In genomic region chr14:78062484-78062883, GRCm38 (mm10) we compare ENCODE assay signal across 25 mouse cellular contexts. TPM values are rescaled to one million over a fixed set of nuclear protein-coding genes. Genes with fewer than 3 reads are reported as not detected.
A peak's percentile ranks its signal among the peaks of the same experiment; 100 is the strongest.
DNase-seq lines count a peak whose midpoint lies in the region; ATAC-seq and TF ChIP-seq lines count a peak whose summit lies in the region.
"Had no signal": no experiment of that assay in that cellular context is flagged by ENCODE, and none has a peak within 500 bp of the region (broad histone marks: within the 10 kb centered on the region; RNA-seq: fewer than 3 reads in every experiment).

No protein-coding gene starts in this region.

- no peak overlapping the region for H3K4me2 ChIP-seq in kidney, embryonic 14.5 days (replicated peaks; ENCODE audit: low read depth, low read length)
- no peak overlapping the region for H3K4me2 ChIP-seq in kidney, postnatal 0 days (ENCODE audit: low read length)
- no peak overlapping the region for H3K4me2 ChIP-seq in liver, embryonic 12.5 days
- H3K4me2 ChIP-seq: embryonic facial prominence, embryonic 15.5 days; hindbrain, embryonic 12.5 days had no signal

- ATAC-seq in kidney, embryonic 14.5 days (ENCODE audit: low FRiP score, low TSS enrichment) = peak; percentile 74
- 0 out of 2 replicates have a peak, but pooled peaks have one; percentile 54 for ATAC-seq in kidney, postnatal 0 days (replicated peaks; ENCODE audit: low FRiP score, low read depth)
- no peak for ATAC-seq in liver, embryonic 12.5 days
- ATAC-seq in inflammation-experienced regulatory T-cells, adult 6 months = no peak
- ATAC-seq: activated CD4-positive, CD25-positive, alpha-beta regulatory T cell, adult 4 months; forebrain, embryonic 14.5 days; Patski had no signal

- no peak overlapping the region for H3K27ac ChIP-seq in kidney, embryonic 14.5 days (ENCODE audit: low read depth, low read length)
- no peak overlapping the region for H3K27ac ChIP-seq in kidney, postnatal 0 days
- H3K27ac ChIP-seq in liver, embryonic 12.5 days = no peak overlapping the region
- H3K27ac ChIP-seq: embryonic facial prominence, embryonic 15.5 days; forebrain, embryonic 10.5 days; gastrocnemius, adult 2 months; heart, embryonic 10.5 days; hindbrain, embryonic 12.5 days had no signal

- no peaks in the 10 kb centered on the region for H3K27me3 ChIP-seq in kidney, embryonic 14.5 days (ENCODE audit: control insufficient read depth, insufficient read depth, low read length)
- H3K27me3 ChIP-seq in kidney, postnatal 0 days (ENCODE audit: insufficient read depth, low read length) = no peaks in the 10 kb centered on the region
- H3K27me3 ChIP-seq in liver, embryonic 12.5 days (replicated peaks) = no peaks in the 10 kb centered on the region
- H3K27me3 ChIP-seq: CH12.LX; embryonic facial prominence, embryonic 15.5 days; hindbrain, embryonic 12.5 days had no signal

- 41% methylated on average over 11 of the region's 11 CpGs for WGBS in kidney, embryonic 14.5 days
- WGBS in kidney, postnatal 0 days = 50% methylated on average over 11 of the region's 11 CpGs
- 77% methylated on average over 11 of the region's 11 CpGs for WGBS in liver, embryonic 12.5 days (ENCODE audit: insufficient replicate concordance)

- no peak overlapping the region for H3K9ac ChIP-seq in kidney, embryonic 14.5 days (ENCODE audit: low read depth, low read length)
- no peak overlapping the region for H3K9ac ChIP-seq in kidney, postnatal 0 days (ENCODE audit: low read depth, low read length)
- H3K9ac ChIP-seq in liver, embryonic 12.5 days = no peak overlapping the region
- H3K9ac ChIP-seq: embryonic facial prominence, embryonic 15.5 days; hindbrain, embryonic 12.5 days had no signal

- no peaks in the 10 kb centered on the region for H3K9me3 ChIP-seq in kidney, embryonic 14.5 days (ENCODE audit: control insufficient read depth, low read length)
- no peaks in the 10 kb centered on the region for H3K9me3 ChIP-seq in kidney, postnatal 0 days (replicated peaks; ENCODE audit: low read length)
- no peaks in the 10 kb centered on the region for H3K9me3 ChIP-seq in liver, embryonic 12.5 days (replicated peaks)
- H3K9me3 ChIP-seq: embryonic facial prominence, embryonic 15.5 days; forebrain, embryonic 10.5 days; heart, embryonic 10.5 days; hindbrain, embryonic 12.5 days had no signal

- no peak for TF ChIP-seq CTCF in kidney, postnatal 0 days (IDR thresholded peaks at IDR 0.05; ENCODE audit: low read depth)

- H3K36me3 ChIP-seq in kidney, embryonic 14.5 days (ENCODE audit: control insufficient read depth, insufficient read depth, low read length) = no peaks in the 10 kb centered on the region
- H3K36me3 ChIP-seq in kidney, postnatal 0 days (ENCODE audit: insufficient read depth, low read length) = no peaks in the 10 kb centered on the region
- H3K36me3 ChIP-seq in liver, embryonic 12.5 days = no peaks in the 10 kb centered on the region
- H3K36me3 ChIP-seq: embryonic facial prominence, embryonic 15.5 days; forebrain, embryonic 10.5 days; heart, embryonic 10.5 days; hindbrain, embryonic 12.5 days had no signal

- H3K4me1 ChIP-seq in kidney, embryonic 14.5 days (ENCODE audit: control insufficient read depth, insufficient read depth, low read length) = peaks cover 8% of the 10 kb centered on the region
- H3K4me1 ChIP-seq in kidney, postnatal 0 days (replicated peaks; ENCODE audit: insufficient read depth, low read length) = no peaks in the 10 kb centered on the region
- no peaks in the 10 kb centered on the region for H3K4me1 ChIP-seq in liver, embryonic 12.5 days
- H3K4me1 ChIP-seq: embryonic facial prominence, embryonic 15.5 days; forebrain, embryonic 10.5 days had no signal

- H3K4me3 ChIP-seq in kidney, embryonic 14.5 days (ENCODE audit: low read length) = no peak overlapping the region
- no peak overlapping the region for H3K4me3 ChIP-seq in kidney, postnatal 0 days (replicated peaks; ENCODE audit: low read depth, low read length)
- H3K4me3 ChIP-seq in liver, embryonic 12.5 days = no peak overlapping the region
- H3K4me3 ChIP-seq: embryonic facial prominence, embryonic 15.5 days; erythroblast, embryonic 14.5 days; forebrain, embryonic 10.5 days; gastrocnemius, adult 2 months; heart, embryonic 10.5 days; hindbrain, embryonic 12.5 days had no signal

- peak; percentile 3 for DNase-seq in kidney, adult 11 months
- DNase-seq in kidney, postnatal 10 days = no peak
- peak; percentile 65 for DNase-seq in kidney, postnatal 0 days (ENCODE audit: low spot score)
- peak; percentile 14 to 43 for DNase-seq in kidney, postnatal 4 days
- DNase-seq in urinary bladder, adult 18-20 months (ENCODE audit: low spot score in 2 of 2) = no peak
- DNase-seq: adrenal gland, postnatal 14 days; cerebellum, adult 18-20 months; embryo, embryonic 11 days; gastrocnemius, adult 2 months; gastrocnemius, postnatal 25 days; heart, postnatal 10 days; heart, postnatal 4 days had no signal

RNA-seq across cellular contexts. Expression of gene Fam216b, which starts 26.3 kb away (rescaled TPM):
- polyA plus RNA-seq in kidney, embryonic 14.5 days (2014; fragmentation: Nextera tagmentation; extraction: Ambion mirVana) = not detected in 2 replicates
- not detected in 2 replicates for polyA plus RNA-seq in kidney, postnatal 0 days (2015; fragmentation: Nextera tagmentation; extraction: Ambion mirVana)
- not detected in 2 replicates for polyA plus RNA-seq in liver, embryonic 12.5 days (2016; fragmentation: Nextera tagmentation; extraction: Ambion mirVana)
- polyA plus RNA-seq in inflammation-experienced regulatory T-cells, adult 6 months (2017; shearing (Covaris generic)) = not detected
- polyA plus RNA-seq: activated CD4-positive, CD25-positive, alpha-beta regulatory T cell, adult 4 months; embryonic facial prominence, embryonic 11.5 days; erythroblast, embryonic 14.5 days; forebrain, embryonic 10.5 days; heart, embryonic 10.5 days; hindbrain, embryonic 12.5 days; Patski had no signal

Comparison
In these comparisons a context has a peak if more than half of its experiments do, and no peak if none do; other contexts are left out.
1. DNase-seq: peak in kidney, adult 11 months (single experiment), kidney, postnatal 0 days (single experiment) and kidney, postnatal 4 days (2 of 2); none in kidney, postnatal 10 days (single experiment) and urinary bladder, adult 18-20 months (0 of 2).
2. ATAC-seq: peak in kidney, embryonic 14.5 days (single experiment) and kidney, postnatal 0 days (single experiment); none in liver, embryonic 12.5 days (single experiment) and inflammation-experienced regulatory T-cells, adult 6 months (single experiment).